Mouse (Mus musculus): Measurements from ENCODE around the gene Cct4. TPM values are rescaled to one million over a fixed set of nuclear protein-coding genes. Genes with fewer than 3 reads are reported as not detected.

Gene Cct4
- total RNA-seq, 2 experiments from 2014 or later = 99.6 to 110 TPM

GRCm38 (mm10) chr11:23013580-23014294 lies 23.4 kb downstream of the Cct4 start:
- Histone ChIP-seq H3K27ac (no peak overlapping the region), H3K4me3 (no peak overlapping the region)
- no peak for DNase-seq
- intact Hi-C loops (cut with DNase I) = no loop called here
- peak; percentile 32; the same call in 1 of the 2 replicates for TF ChIP-seq CTCF (IDR thresholded peaks at IDR 0.05)

DNA sequence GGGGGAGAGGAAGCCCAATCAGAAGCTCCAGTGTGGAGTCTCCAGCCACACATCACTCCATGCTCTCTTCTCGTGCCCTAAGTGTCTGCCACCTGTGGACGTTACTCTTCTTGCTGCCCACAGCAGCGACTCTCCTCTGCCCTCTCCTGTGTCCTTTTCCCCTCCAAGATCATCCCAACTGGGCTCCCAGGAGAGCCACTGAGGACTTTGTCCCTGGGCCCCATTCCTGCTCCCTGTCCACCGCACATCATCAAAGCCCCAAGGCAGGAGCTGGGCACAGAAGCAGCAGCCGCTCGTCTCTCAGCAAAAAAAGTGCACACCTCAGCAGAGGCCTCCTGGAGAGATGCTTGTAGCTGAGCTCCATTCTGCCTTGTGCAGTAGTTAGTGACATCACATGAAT lies 24.7 kb downstream of the Cct4 start:
- intact Hi-C loops (cut with DNase I) = no loop called here
- no peak for TF ChIP-seq CTCF (IDR thresholded peaks at IDR 0.05)
- DNase-seq = no peak
- no peak overlapping the region for H3K27ac ChIP-seq
- H3K4me3 ChIP-seq = no peak overlapping the region

GRCm38 (mm10) chr11:23017943-23018342 lies 27.6 kb downstream of the Cct4 start:
- intact Hi-C loops (cut with DNase I) = no loop called here
- TF ChIP-seq CTCF (IDR thresholded peaks at IDR 0.05) = no peak
- H3K27ac ChIP-seq = no peak overlapping the region
- no peak for DNase-seq
- no peak overlapping the region for H3K4me3 ChIP-seq

GRCm38 (mm10) chr11:23020116-23020770 lies 29.9 kb downstream of the Cct4 start:
- no peak for TF ChIP-seq CTCF (IDR thresholded peaks at IDR 0.05)
- intact Hi-C loops (cut with DNase I) = no loop called here
- peak overlapping the region; percentile 43 for H3K4me3 ChIP-seq
- peak overlapping the region; percentile 64 for H3K27ac ChIP-seq
- DNase-seq = peak; percentile 26

GRCm38 (mm10) chr11:23020841-23021240 lies 30.5 kb downstream of the Cct4 start:
- intact Hi-C loops (cut with DNase I) = no loop called here
- Histone ChIP-seq H3K4me3 (peak overlapping the region; percentile 43), H3K27ac (peak overlapping the region; percentile 64; the same call in 1 of the 2 replicates)
- DNase-seq = no peak
- no peak for TF ChIP-seq CTCF (IDR thresholded peaks at IDR 0.05)

- no peak for TF ChIP-seq CTCF (IDR thresholded peaks at IDR 0.05)
- no peak overlapping the region for H3K4me3 ChIP-seq
- no peak overlapping the region for H3K27ac ChIP-seq
- intact Hi-C loops (cut with DNase I) = no loop called here
- no peak for DNase-seq
Observed at GRCm38 (mm10) chr11:23023155-23023554, 32.8 kb downstream of the Cct4 start.

GRCm38 (mm10) chr11:23024169-23024568 lies 33.9 kb downstream of the Cct4 start:
- TF ChIP-seq CTCF (IDR thresholded peaks at IDR 0.05) = no peak
- intact Hi-C loops (cut with DNase I) = no loop called here
- no peak for DNase-seq
- no peak overlapping the region for H3K4me3 ChIP-seq
- H3K27ac ChIP-seq = no peak overlapping the region

GRCm38 (mm10) chr11:23028957-23029356 lies 38.6 kb downstream of the Cct4 start:
- DNase-seq = no peak
- Histone ChIP-seq H3K27ac (no peak overlapping the region), H3K4me3 (no peak overlapping the region)
- intact Hi-C loops (cut with DNase I) = no loop called here
- no peak for TF ChIP-seq CTCF (IDR thresholded peaks at IDR 0.05)

DNA sequence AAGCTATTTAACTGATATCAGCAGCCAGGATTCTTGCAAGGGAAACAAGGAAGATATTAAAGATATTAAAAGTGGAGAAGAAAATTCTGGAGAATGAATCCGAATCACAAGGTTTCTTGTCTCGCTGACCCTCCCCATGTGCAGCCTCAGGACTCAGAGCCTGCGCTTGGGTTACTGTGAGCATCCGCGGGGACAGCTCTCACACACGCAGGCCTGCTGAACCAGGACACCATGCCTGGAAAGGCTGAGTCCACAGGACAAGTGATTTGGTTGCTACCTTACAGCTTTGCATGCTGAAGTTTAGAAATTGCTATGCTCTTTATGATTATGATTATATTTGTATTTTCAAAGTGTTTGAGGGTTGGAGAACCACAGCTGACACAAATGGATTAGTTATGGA lies 39.1 kb downstream of the Cct4 start:
- no peak for TF ChIP-seq CTCF (IDR thresholded peaks at IDR 0.05)
- intact Hi-C loops (cut with DNase I) = no loop called here
- Histone ChIP-seq H3K4me3 (no peak overlapping the region), H3K27ac (no peak overlapping the region)
- DNase-seq = no peak

DNA sequence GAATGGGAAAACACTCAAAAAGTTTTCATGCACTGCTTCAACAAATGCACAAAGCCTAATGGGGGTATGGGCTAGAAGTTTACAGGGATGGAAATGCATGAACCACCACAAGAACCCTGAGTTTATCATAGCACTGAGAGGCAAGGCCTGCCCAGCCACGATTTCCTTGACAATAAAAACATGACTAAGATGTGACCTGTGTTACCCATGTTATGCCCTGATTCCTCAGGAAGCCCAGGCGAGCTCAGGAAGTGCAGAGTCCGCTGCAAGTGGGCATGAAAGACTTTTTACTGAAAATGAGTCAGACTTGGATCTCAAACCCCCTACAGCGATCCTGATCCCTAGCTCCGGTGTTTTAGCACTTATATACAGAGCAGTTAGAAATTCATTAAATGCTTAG lies 56.9 kb downstream of the Cct4 start:
- intact Hi-C loops (cut with DNase I) = no loop called here
- no peak overlapping the region for H3K4me3 ChIP-seq
- TF ChIP-seq CTCF (IDR thresholded peaks at IDR 0.05) = no peak
- no peak overlapping the region for H3K27ac ChIP-seq
- DNase-seq = no peak

GRCm38 (mm10) chr11:23047663-23048582 lies 57.6 kb downstream of the Cct4 start:
- peak overlapping the region; percentile 47 for H3K4me3 ChIP-seq

DNA sequence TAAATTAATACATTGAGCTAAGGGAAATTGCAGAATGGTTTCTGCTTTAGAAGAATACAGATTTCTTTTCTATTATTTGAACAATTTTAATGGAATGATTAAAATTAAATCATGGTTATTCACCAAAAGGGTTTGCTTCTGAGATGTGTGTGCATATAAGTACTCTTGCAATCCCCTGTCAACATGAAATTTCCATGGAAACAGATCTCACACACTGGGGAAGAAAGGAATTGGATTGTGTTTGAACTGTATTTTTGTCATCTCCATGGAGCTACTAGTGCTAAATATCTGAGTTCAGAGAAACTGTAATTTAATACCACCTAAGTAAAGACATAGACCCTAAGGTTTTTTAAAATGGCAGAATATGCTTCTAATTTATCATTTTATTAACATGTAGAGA lies 59.3 kb downstream of the Cct4 start:
- DNase-seq = no peak
- no peak for TF ChIP-seq CTCF (IDR thresholded peaks at IDR 0.05)
- no peak overlapping the region for H3K27ac ChIP-seq
- intact Hi-C loops (cut with DNase I) = no loop called here
- no peak overlapping the region for H3K4me3 ChIP-seq

More at GRCm38 (mm10) chr11:23047663-23048582, 57.6 kb downstream of the Cct4 start:
- intact Hi-C loops (cut with DNase I) = no loop called here
- H3K27ac ChIP-seq = peak overlapping the region; percentile 12; the same call in 1 of the 2 replicates
- no peak for DNase-seq
- TF ChIP-seq CTCF (IDR thresholded peaks at IDR 0.05) = no peak

- no peak overlapping the region for H3K4me3 ChIP-seq
- DNase-seq = no peak
- intact Hi-C loops (cut with DNase I) = no loop called here
- TF ChIP-seq CTCF (IDR thresholded peaks at IDR 0.05) = no peak
- H3K27ac ChIP-seq = no peak overlapping the region
Observed at GRCm38 (mm10) chr11:23052353-23052752, 62.0 kb downstream of the Cct4 start.

Other genes with a start within 250 kb of the Cct4 start
- gene B3gnt2, start 129.6 kb upstream of the Cct4 start, total RNA-seq (2021) = 1 to 10 TPM; 1.6 to 2.1 TPM
- 10 to 100 TPM; 20.7 to 20.9 TPM for gene Zrsr1, start 18.5 kb upstream of the Cct4 start, total RNA-seq (2021)
- gene Gm28048, start 8.4 kb upstream of the Cct4 start, total RNA-seq (2021) = 1 to 10 TPM; 1.8 to 2.1 TPM
- 100 to 1,000 TPM in 1 of 2 experiments, 10 to 100 TPM in 1; 89.3 to 105 TPM for gene Commd1, start 8.1 kb upstream of the Cct4 start, total RNA-seq (2021)
- 1 to 10 TPM; 1.9 to 3.0 TPM for gene Fam161a, start 17.0 kb downstream of the Cct4 start, total RNA-seq (2021)